Mouse (Mus musculus): ENCODE measurements around the gene B3gnt2. TPM values are rescaled to one million over a fixed set of nuclear protein-coding genes. Genes with fewer than 3 reads are reported as not detected.

Gene B3gnt2
- polyA plus RNA-seq, 1 experiment from 2014 or later = 4.8 TPM

GRCm38 (mm10) chr11:22886991-22887390 lies 26.2 kb upstream of the B3gnt2 start:
- Histone ChIP-seq H3K9me3 (replicated peaks) (no peaks in the 10 kb centered on the region), H3K4me2 (no peak overlapping the region), H3K4me1 (replicated peaks) (0 out of 2 replicates have a peak, but pooled peaks cover 4% of the 10 kb centered on the region), H3K9ac (no peak overlapping the region), H3K36me3 (no peaks in the 10 kb centered on the region), H3K27me3 (no peaks in the 10 kb centered on the region), H3K27ac (no peak overlapping the region), H3K4me3 (replicated peaks) (no peak overlapping the region)
- DNase-seq (no peak), ATAC-seq (ENCODE audit: low read depth) (no peak)
- WGBS (ENCODE audit: insufficient replicate concordance) = 82% methylated on average over 4 of the region's 4 CpGs

DNA sequence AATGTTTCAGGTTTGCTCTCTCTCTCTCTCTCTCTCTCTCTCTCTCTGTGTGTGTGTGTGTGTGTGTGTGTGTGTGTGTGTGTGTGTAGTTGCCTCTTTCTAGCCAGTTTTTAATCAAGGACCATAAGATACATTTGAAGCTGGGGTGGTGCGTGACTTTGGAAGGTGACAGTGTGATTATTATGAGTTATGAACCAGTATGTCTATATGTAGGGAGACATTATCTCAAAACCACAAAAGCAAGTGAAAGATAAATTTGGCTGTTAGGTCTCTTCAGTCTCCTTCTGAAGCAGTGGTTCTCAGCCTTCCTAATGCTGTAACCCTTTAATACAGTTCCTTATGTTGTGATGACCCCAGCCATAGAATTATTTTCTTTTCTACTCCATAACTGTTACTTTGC lies 24.6 kb upstream of the B3gnt2 start:
- Histone ChIP-seq H3K9ac (no peak overlapping the region), H3K27ac (no peak overlapping the region), H3K27me3 (no peaks in the 10 kb centered on the region), H3K36me3 (no peaks in the 10 kb centered on the region), H3K9me3 (replicated peaks) (no peaks in the 10 kb centered on the region), H3K4me3 (replicated peaks) (no peak overlapping the region), H3K4me2 (no peak overlapping the region), H3K4me1 (replicated peaks) (0 out of 2 replicates have a peak, but pooled peaks cover 4% of the 10 kb centered on the region)
- 27% methylated on average over 1 of the region's 1 CpGs for WGBS (ENCODE audit: insufficient replicate concordance)
- ATAC-seq (ENCODE audit: low read depth) (no peak), DNase-seq (no peak)

- H3K9ac ChIP-seq = no peak overlapping the region
- no peak overlapping the region for H3K4me2 ChIP-seq
- ATAC-seq (ENCODE audit: low read depth) (no peak), DNase-seq (no peak)
- H3K4me3 ChIP-seq (replicated peaks) = no peak overlapping the region
- WGBS (ENCODE audit: insufficient replicate concordance) = 51% methylated on average over 2 of the region's 2 CpGs
- no peaks in the 10 kb centered on the region for H3K27me3 ChIP-seq
- H3K27ac ChIP-seq = no peak overlapping the region
- no peaks in the 10 kb centered on the region for H3K36me3 ChIP-seq
- no peaks in the 10 kb centered on the region for H3K9me3 ChIP-seq (replicated peaks)
- 0 out of 2 replicates have a peak, but pooled peaks cover 4% of the 10 kb centered on the region for H3K4me1 ChIP-seq (replicated peaks)
These were observed 22.9 kb upstream of the B3gnt2 start for GRCm38 (mm10) chr11:22883676-22884075.

DNA sequence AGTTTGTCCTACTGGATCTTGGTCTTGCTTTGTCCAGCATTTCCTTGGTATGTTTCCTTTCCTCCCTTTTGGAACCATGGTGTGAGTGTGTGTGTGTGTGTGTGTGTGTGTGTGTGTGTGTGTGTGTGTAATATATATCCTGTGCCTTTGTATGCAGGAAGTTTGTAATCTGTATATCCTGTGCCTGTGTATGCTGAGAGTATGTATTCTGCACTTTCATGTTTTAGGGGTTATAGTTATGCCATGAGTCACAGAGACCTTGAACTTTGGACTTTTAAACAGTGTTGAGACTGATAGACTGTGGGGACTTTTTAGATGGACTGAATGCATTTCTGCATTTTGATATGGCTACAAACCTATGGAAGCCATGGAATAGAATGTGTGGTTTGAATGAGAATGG lies 22.2 kb upstream of the B3gnt2 start:
- no peak for ATAC-seq (ENCODE audit: low read depth)
- no peak for DNase-seq
- Histone ChIP-seq H3K4me2 (no peak overlapping the region), H3K9ac (no peak overlapping the region), H3K27me3 (no peaks in the 10 kb centered on the region), H3K9me3 (replicated peaks) (no peaks in the 10 kb centered on the region), H3K36me3 (no peaks in the 10 kb centered on the region), H3K27ac (no peak overlapping the region), H3K4me3 (replicated peaks) (no peak overlapping the region), H3K4me1 (replicated peaks) (0 out of 2 replicates have a peak, but pooled peaks cover 4% of the 10 kb centered on the region)

DNA sequence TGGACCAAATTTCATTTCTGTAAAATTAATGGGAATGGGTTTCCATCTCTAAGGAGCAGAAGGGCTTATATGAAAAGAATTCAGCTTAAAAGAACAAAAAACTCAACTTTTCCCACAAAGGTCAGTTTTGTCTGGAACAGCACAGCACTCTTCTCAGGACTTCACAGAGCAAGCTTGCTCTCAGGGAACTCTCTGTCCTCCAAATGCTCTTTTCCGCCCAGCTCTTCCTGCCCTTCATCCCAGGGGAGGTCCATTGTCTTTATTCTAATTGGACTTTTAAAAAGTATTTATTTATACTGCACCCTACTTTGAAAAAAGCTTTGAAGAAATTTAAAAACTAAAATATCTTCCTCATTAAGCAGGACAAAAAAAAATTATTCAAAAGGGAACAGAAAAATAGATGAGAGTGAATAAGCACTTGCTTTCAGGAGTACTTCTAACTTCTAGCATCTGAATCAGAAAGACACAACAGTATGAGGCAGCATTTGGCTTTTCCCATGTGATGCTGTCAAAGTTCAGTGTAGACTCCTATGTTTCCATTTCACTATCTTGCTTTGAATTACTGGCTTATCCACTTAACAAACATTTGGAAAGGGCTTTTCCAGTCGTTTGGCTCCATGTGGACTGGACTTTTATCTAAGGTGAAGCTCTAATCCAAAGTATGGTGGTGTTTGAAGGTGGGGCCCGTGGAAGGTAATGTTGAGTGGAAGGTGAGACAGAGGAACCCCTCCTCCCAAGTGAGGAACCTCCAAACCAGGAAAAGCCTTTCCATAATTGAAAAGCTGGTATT lies 19.8 kb upstream of the B3gnt2 start:
- H3K4me1 ChIP-seq (replicated peaks) = peaks cover 21% of the 10 kb centered on the region
- H3K4me2 ChIP-seq = no peak overlapping the region
- no peaks in the 10 kb centered on the region for H3K36me3 ChIP-seq
- 56% methylated on average over 3 of the region's 3 CpGs for WGBS (ENCODE audit: insufficient replicate concordance)
- no peak overlapping the region for H3K27ac ChIP-seq
- DNase-seq (no peak), ATAC-seq (ENCODE audit: low read depth) (no peak)
- H3K9me3 ChIP-seq (replicated peaks) = no peaks in the 10 kb centered on the region
- no peak overlapping the region for H3K9ac ChIP-seq
- no peak overlapping the region for H3K4me3 ChIP-seq (replicated peaks)
- no peaks in the 10 kb centered on the region for H3K27me3 ChIP-seq

DNA sequence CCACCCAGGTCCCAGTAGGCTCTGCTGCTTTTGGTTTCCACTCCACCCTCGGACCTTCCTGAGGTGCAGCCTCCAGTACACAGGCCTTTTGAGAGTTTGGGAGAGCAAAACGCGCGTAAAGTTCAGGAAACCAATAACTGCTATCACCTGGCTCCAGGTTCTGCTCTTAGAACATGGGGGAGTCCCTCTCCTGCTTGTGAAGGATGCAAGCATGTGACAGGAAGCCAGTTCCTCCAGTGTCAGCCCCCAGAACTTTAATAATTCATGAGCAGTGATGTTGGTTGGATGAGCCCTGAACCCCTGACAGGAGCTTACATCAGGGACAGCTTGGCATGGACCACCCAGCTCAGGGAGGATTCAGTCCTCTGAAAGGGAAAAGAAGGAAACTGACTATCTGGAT lies 18.9 kb upstream of the B3gnt2 start:
- Histone ChIP-seq H3K9ac (no peak overlapping the region), H3K9me3 (replicated peaks) (no peaks in the 10 kb centered on the region), H3K27ac (no peak overlapping the region), H3K36me3 (no peaks in the 10 kb centered on the region), H3K4me3 (replicated peaks) (no peak overlapping the region), H3K4me2 (no peak overlapping the region), H3K27me3 (no peaks in the 10 kb centered on the region), H3K4me1 (replicated peaks) (peaks cover 21% of the 10 kb centered on the region)
- DNase-seq (no peak), ATAC-seq (ENCODE audit: low read depth) (no peak)
- 66% methylated on average over 4 of the region's 4 CpGs for WGBS (ENCODE audit: insufficient replicate concordance)

GRCm38 (mm10) chr11:22876680-22877330 lies 16.0 kb upstream of the B3gnt2 start:
- peak overlapping the region; percentile 65 for H3K27ac ChIP-seq
- DNase-seq = peak; percentile 39

GRCm38 (mm10) chr11:22875279-22875678 lies 14.5 kb upstream of the B3gnt2 start:
- 82% methylated on average over 4 of the region's 4 CpGs for WGBS (ENCODE audit: insufficient replicate concordance)
- no peaks in the 10 kb centered on the region for H3K36me3 ChIP-seq
- H3K4me2 ChIP-seq = no peak overlapping the region
- ATAC-seq (ENCODE audit: low read depth) (no peak), DNase-seq (no peak)
- no peak overlapping the region for H3K9ac ChIP-seq
- no peaks in the 10 kb centered on the region for H3K9me3 ChIP-seq (replicated peaks)
- peaks cover 36% of the 10 kb centered on the region for H3K4me1 ChIP-seq (replicated peaks)
- no peaks in the 10 kb centered on the region for H3K27me3 ChIP-seq
- H3K4me3 ChIP-seq (replicated peaks) = no peak overlapping the region
- H3K27ac ChIP-seq = no peak overlapping the region

More at GRCm38 (mm10) chr11:22876680-22877330, 16.0 kb upstream of the B3gnt2 start:
- no peaks in the 10 kb centered on the region for H3K27me3 ChIP-seq
- H3K4me3 ChIP-seq (replicated peaks) = no peak overlapping the region
- H3K9ac ChIP-seq = peak overlapping the region; percentile 22; the same call in 1 of the 2 replicates
- H3K9me3 ChIP-seq (replicated peaks) = no peaks in the 10 kb centered on the region
- no peaks in the 10 kb centered on the region for H3K36me3 ChIP-seq
- ATAC-seq (ENCODE audit: low read depth) = peak; percentile 94
- peaks cover 30% of the 10 kb centered on the region for H3K4me1 ChIP-seq (replicated peaks)
- WGBS (ENCODE audit: insufficient replicate concordance) = 18% methylated on average over 3 of the region's 3 CpGs
- peak overlapping the region; percentile 13 for H3K4me2 ChIP-seq

- Histone ChIP-seq H3K9me3 (replicated peaks) (no peaks in the 10 kb centered on the region), H3K4me2 (no peak overlapping the region), H3K9ac (no peak overlapping the region), H3K4me1 (replicated peaks) (peaks cover 36% of the 10 kb centered on the region), H3K4me3 (replicated peaks) (no peak overlapping the region), H3K36me3 (no peaks in the 10 kb centered on the region), H3K27ac (no peak overlapping the region), H3K27me3 (no peaks in the 10 kb centered on the region)
- ATAC-seq (ENCODE audit: low read depth) (no peak), DNase-seq (no peak)
- WGBS (ENCODE audit: insufficient replicate concordance) = 72% methylated on average over 6 of the region's 6 CpGs
These were observed 14.0 kb upstream of the B3gnt2 start for GRCm38 (mm10) chr11:22874747-22875146.

- H3K27ac ChIP-seq = 0 out of 2 replicates have a peak overlapping the region, but pooled peaks have one; percentile 4
- no peak for DNase-seq
These were observed 12.6 kb upstream of the B3gnt2 start for GRCm38 (mm10) chr11:22873383-22873782.

DNA sequence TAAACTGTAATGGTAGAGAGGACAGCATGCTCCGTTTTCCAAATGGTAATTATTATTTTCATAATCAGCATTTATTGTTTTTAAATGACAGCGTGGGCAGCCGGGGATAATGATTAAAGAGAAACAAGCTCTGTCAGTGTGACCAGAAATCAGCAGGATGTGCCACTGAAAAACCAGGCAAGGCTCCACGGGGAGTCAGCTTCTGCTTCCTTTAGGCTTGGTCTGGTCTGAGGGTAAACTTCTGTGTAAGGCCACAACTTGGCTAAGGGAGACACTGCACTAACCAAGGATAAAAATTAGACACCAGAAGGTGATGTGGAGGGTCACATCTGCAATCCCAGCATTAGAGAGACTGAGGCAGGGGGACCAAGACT lies 11.5 kb upstream of the B3gnt2 start:
- Histone ChIP-seq H3K4me1 (replicated peaks) (peaks cover 31% of the 10 kb centered on the region), H3K36me3 (no peaks in the 10 kb centered on the region), H3K4me2 (peak overlapping the region; percentile 62), H3K27me3 (no peaks in the 10 kb centered on the region), H3K27ac (peak overlapping the region; percentile 57; the same call in 1 of the 2 replicates), H3K4me3 (replicated peaks) (peak overlapping the region; percentile 40), H3K9me3 (replicated peaks) (no peaks in the 10 kb centered on the region), H3K9ac (peak overlapping the region; percentile 51; the same call in 1 of the 2 replicates)
- no peak for ATAC-seq (ENCODE audit: low read depth)
- no peak for DNase-seq
- 17% methylated on average over 4 of the region's 4 CpGs for WGBS (ENCODE audit: insufficient replicate concordance)

More at GRCm38 (mm10) chr11:22873383-22873782, 12.6 kb upstream of the B3gnt2 start:
- Histone ChIP-seq H3K36me3 (no peaks in the 10 kb centered on the region), H3K9me3 (replicated peaks) (no peaks in the 10 kb centered on the region), H3K9ac (no peak overlapping the region), H3K4me1 (replicated peaks) (peaks cover 36% of the 10 kb centered on the region), H3K4me2 (no peak overlapping the region), H3K4me3 (replicated peaks) (no peak overlapping the region), H3K27me3 (no peaks in the 10 kb centered on the region)
- 61% methylated on average over 4 of the region's 4 CpGs for WGBS (ENCODE audit: insufficient replicate concordance)
- ATAC-seq (ENCODE audit: low read depth) = no peak
